Mouse (Mus musculus) embryonic fibroblast, embryonic 13.5 days (primary cell): Measurements from ENCODE around the gene Sec14l5.

Experiments
- CTCF ChIP-seq: IDR thresholded peaks from 2 replicates; pipeline ENCODE4 v1.5.1; 2011; ENCODE audit warnings: mild to moderate bottlenecking, control low read depth, low read length, moderate library complexity, borderline replicate concordance; ENCODE audit not compliant: insufficient read depth
- POLR2A ChIP-seq: IDR thresholded peaks from 2 replicates; pipeline ENCODE4 v1.6.1; 2011; ENCODE audit warnings: low read depth, mild to moderate bottlenecking, control low read depth, low read length, moderate library complexity

- TF ChIP-seq POLR2A (no peak), CTCF (no peak)
Measured at GRCm38 (mm10) chr16:5185691-5186090, 38.8 kb downstream of the Sec14l5 start.
